Mouse (Mus musculus): ENCODE data around the gene Defb19. TPM values are rescaled to one million over a fixed set of nuclear protein-coding genes. Genes with fewer than 3 reads are reported as not detected.

Gene Defb19
- total and polyA plus RNA-seq, 3 experiments: not detected

GRCm38 (mm10) chr2:152569881-152570280 lies 10.2 kb downstream of the Defb19 start:
- H3K27ac ChIP-seq (ENCODE audit: control insufficient read depth, low read depth, low read length): no peak overlapping the region
- TF ChIP-seq CHD1 (IDR thresholded peaks at IDR 0.05; ENCODE audit: low read depth, low read length) (no peak), BHLHE40 (IDR thresholded peaks at IDR 0.05; ENCODE audit: borderline replicate concordance, low read depth, low read length) (no peak), HCFC1 (IDR thresholded peaks at IDR 0.05; ENCODE audit: low read depth, low read length) (no peak), MAZ (IDR thresholded peaks at IDR 0.05; ENCODE audit: low read depth, low read length) (no peak), TCF12 (IDR thresholded peaks at IDR 0.05; ENCODE audit: low read depth, low read length) (no peak), UBTF (IDR thresholded peaks at IDR 0.05; ENCODE audit: borderline replicate concordance, insufficient read depth, low read depth, low read length) (no peak), ETS1 (IDR thresholded peaks at IDR 0.05; ENCODE audit: low read depth, low read length) (no peak), KAT2A (conservative IDR thresholded peaks at IDR 0.05; ENCODE audit: low read depth, low read length) (no peak), RAD21 (IDR thresholded peaks at IDR 0.05; ENCODE audit: low read depth, low read length) (no peak), JUND (IDR thresholded peaks at IDR 0.05; ENCODE audit: low read depth, low read length) (no peak), ELF1 (IDR thresholded peaks at IDR 0.05; ENCODE audit: low read depth, low read length) (no peak), USF2 (IDR thresholded peaks at IDR 0.05; ENCODE audit: borderline replicate concordance in 1 of 2, insufficient read depth in 1 of 2, low read depth in 1 of 2, low read length in 2 of 2) (no peak), CTCF (IDR thresholded peaks at IDR 0.05 in 2 of 3, conservative IDR thresholded peaks at IDR 0.05 in 1 of 3; ENCODE audit: control insufficient read depth in 1 of 3, insufficient read depth in 1 of 3, low read depth in 2 of 3, low read length in 3 of 3, poor library complexity in 1 of 3, severe bottlenecking in 1 of 3) (no peak), POLR2A (IDR thresholded peaks at IDR 0.05; ENCODE audit: control insufficient read depth in 1 of 2, insufficient read depth in 1 of 2, low read depth in 1 of 2, low read length in 2 of 2, poor library complexity in 1 of 2) (no peak), GATA1 (IDR thresholded peaks at IDR 0.05; ENCODE audit: low read depth, low read length) (no peak), EP300 (IDR thresholded peaks at IDR 0.05; ENCODE audit: low read depth in 1 of 2, low read length in 2 of 2) (no peak), ZNF384 (IDR thresholded peaks at IDR 0.05; ENCODE audit: low read depth, low read length) (no peak), POLR2AphosphoS5 (IDR thresholded peaks at IDR 0.05; ENCODE audit: borderline replicate concordance, low read depth, low read length) (no peak), ZMIZ1 (IDR thresholded peaks at IDR 0.05; ENCODE audit: low read depth, low read length) (no peak), MEF2A (IDR thresholded peaks at IDR 0.05; ENCODE audit: extremely low read depth, insufficient replicate concordance, low read depth, low read length, poor library complexity, severe bottlenecking) (no peak)
- no peaks in the 10 kb centered on the region for H3K4me1 ChIP-seq (ENCODE audit: control insufficient read depth in 1 of 2, insufficient read depth in 2 of 2, low read length in 2 of 2)
- H3K9me3 ChIP-seq (replicated peaks; ENCODE audit: insufficient read depth, low read length): no peaks in the 10 kb centered on the region
- H3K27me3 ChIP-seq (ENCODE audit: control insufficient read depth in 1 of 2, insufficient read depth in 2 of 2, low read length in 2 of 2): peaks cover 11 to 12% of the 10 kb centered on the region in 2 experiments
- H3K79me2 ChIP-seq (ENCODE audit: control insufficient read depth, insufficient read depth, low read length, poor library complexity): no peaks in the 10 kb centered on the region
- no peaks in the 10 kb centered on the region for H3K36me3 ChIP-seq (ENCODE audit: control insufficient read depth in 1 of 2, insufficient read depth in 2 of 2, low read length in 2 of 2)
- H3K4me3 ChIP-seq (ENCODE audit: control insufficient read depth in 1 of 2, insufficient read depth in 1 of 2, low read depth in 2 of 2, low read length in 2 of 2): no peak overlapping the region
- no peak for DNase-seq (ENCODE audit: low read depth, low spot score)
- H3K9ac ChIP-seq (ENCODE audit: control insufficient read depth, low read depth, low read length, poor library complexity, severe bottlenecking): no peak overlapping the region

GRCm38 (mm10) chr2:152569038-152569437 lies 11.1 kb downstream of the Defb19 start, which contains the start of gene Gm17416:
Gm17416 (plus strand) TSS chr2:152569338.
- H3K4me3 ChIP-seq (ENCODE audit: control insufficient read depth in 1 of 2, insufficient read depth in 1 of 2, low read depth in 2 of 2, low read length in 2 of 2): no peak within 1 kb of the TSS
- H3K27ac ChIP-seq (ENCODE audit: control insufficient read depth, low read depth, low read length): no peak within 1 kb of the TSS
- no peak within 1 kb of the TSS for H3K9ac ChIP-seq (ENCODE audit: control insufficient read depth, low read depth, low read length, poor library complexity, severe bottlenecking)
- H3K27me3 ChIP-seq (ENCODE audit: control insufficient read depth in 1 of 2, insufficient read depth in 2 of 2, low read length in 2 of 2): peaks cover 9 to 14% of the 10 kb centered on the region in 2 experiments
- H3K4me1 ChIP-seq (ENCODE audit: control insufficient read depth in 1 of 2, insufficient read depth in 2 of 2, low read length in 2 of 2): no peaks in the 10 kb centered on the region
- TF ChIP-seq ZMIZ1 (IDR thresholded peaks at IDR 0.05; ENCODE audit: low read depth, low read length) (no peak), HCFC1 (IDR thresholded peaks at IDR 0.05; ENCODE audit: low read depth, low read length) (no peak), EP300 (IDR thresholded peaks at IDR 0.05; ENCODE audit: low read depth in 1 of 2, low read length in 2 of 2) (no peak), ZC3H11A (IDR thresholded peaks at IDR 0.05; ENCODE audit: low read depth, low read length) (no peak), TAL1 (IDR thresholded peaks at IDR 0.05; ENCODE audit: low read length) (no peak), JUND (IDR thresholded peaks at IDR 0.05; ENCODE audit: low read depth, low read length) (no peak), UBTF (IDR thresholded peaks at IDR 0.05; ENCODE audit: borderline replicate concordance, insufficient read depth, low read depth, low read length) (no peak), TBP (IDR thresholded peaks at IDR 0.05; ENCODE audit: low read depth, low read length) (no peak), CTCF (IDR thresholded peaks at IDR 0.05 in 2 of 3, conservative IDR thresholded peaks at IDR 0.05 in 1 of 3; ENCODE audit: control insufficient read depth in 1 of 3, insufficient read depth in 1 of 3, low read depth in 2 of 3, low read length in 3 of 3, poor library complexity in 1 of 3, severe bottlenecking in 1 of 3) (no peak), CHD1 (IDR thresholded peaks at IDR 0.05; ENCODE audit: low read depth, low read length) (no peak), E2F4 (IDR thresholded peaks at IDR 0.05; ENCODE audit: borderline replicate concordance, low read depth, low read length) (no peak), MAFK (IDR thresholded peaks at IDR 0.05; ENCODE audit: borderline replicate concordance, low read depth, low read length) (no peak), USF2 (IDR thresholded peaks at IDR 0.05; ENCODE audit: borderline replicate concordance in 1 of 2, insufficient read depth in 1 of 2, low read depth in 1 of 2, low read length in 2 of 2) (no peak), USF1 (IDR thresholded peaks at IDR 0.05; ENCODE audit: low read depth, low read length) (no peak), GABPA (IDR thresholded peaks at IDR 0.05; ENCODE audit: low read depth, low read length) (no peak), ZNF384 (IDR thresholded peaks at IDR 0.05; ENCODE audit: low read depth, low read length) (no peak), MXI1 (IDR thresholded peaks at IDR 0.05; ENCODE audit: low read depth, low read length) (no peak), SIN3A (IDR thresholded peaks at IDR 0.05; ENCODE audit: low read length) (no peak)
- no peaks in the 10 kb centered on the region for H3K9me3 ChIP-seq (replicated peaks; ENCODE audit: insufficient read depth, low read length)
- DNase-seq (ENCODE audit: low read depth, low spot score): no peak
- H3K79me2 ChIP-seq (ENCODE audit: control insufficient read depth, insufficient read depth, low read length, poor library complexity): no peaks in the 10 kb centered on the region
- H3K36me3 ChIP-seq (ENCODE audit: control insufficient read depth in 1 of 2, insufficient read depth in 2 of 2, low read length in 2 of 2): no peaks in the 10 kb centered on the region
